Mouse (Mus musculus): ENCODE measurements around the gene Dctn3. TPM values are rescaled to one million over a fixed set of nuclear protein-coding genes. Genes with fewer than 3 reads are reported as not detected.
"Not testable (repeated sequence)": the region's sequence is repeated elsewhere in the genome, so short reads cannot be mapped to it uniquely, and the experiment has no call there.

The Dctn3 gene
- polyA plus RNA-seq, 1 experiment, result 92.6 TPM

- H3K4me1 ChIP-seq (ENCODE audit: control insufficient read depth, insufficient read depth, low read length); H3K36me3 ChIP-seq (ENCODE audit: control insufficient read depth, insufficient read depth, low read length); H3K27ac ChIP-seq (ENCODE audit: insufficient read depth, low read depth, low read length); H3K27me3 ChIP-seq (replicated peaks; ENCODE audit: control insufficient read depth, insufficient read depth, low read length): not testable (repeated sequence)
- DNase-seq, result peak; percentile 83
- H3K4me3 ChIP-seq (ENCODE audit: insufficient read depth, low read depth, low read length), result peak within 1 kb of the TSS; percentile 21; the same call in 1 of the 2 replicates
- peak; percentile 64 for TF ChIP-seq CTCF (conservative IDR thresholded peaks at IDR 0.05; ENCODE audit: insufficient read depth, insufficient read length, low read depth, low read length)
- WGBS, result 35% methylated on average over 33 of the region's 40 CpGs
Observed at GRCm38 (mm10) chr4:41696930-41697841, 25.8 kb downstream of the Dctn3 start, which contains the start of gene Cntfr. Cntfr (minus strand) TSS chr4:41697089.

DNA sequence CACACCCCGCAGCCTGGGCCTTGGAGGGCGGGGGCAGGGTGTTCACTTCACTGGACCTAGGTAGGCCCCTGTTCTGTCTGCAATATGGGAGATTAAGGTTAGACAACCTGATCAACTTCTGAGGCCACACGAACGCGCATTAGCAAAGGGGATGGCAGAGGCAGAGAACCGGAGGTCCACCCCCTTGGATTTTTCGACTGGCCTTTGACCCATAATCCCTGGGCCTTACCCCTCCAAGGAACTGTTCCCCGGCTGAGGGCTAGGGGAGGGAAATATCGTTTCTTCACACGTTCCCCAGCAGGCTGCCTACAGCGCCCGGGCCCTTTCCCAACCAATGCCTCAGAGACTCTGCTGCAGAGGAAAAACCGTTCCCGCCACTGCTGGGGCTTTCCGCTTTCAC, 26.5 kb downstream of the Dctn3 start:
- WGBS, result 46% methylated on average over 15 of the region's 15 CpGs
- H3K4me1 ChIP-seq (ENCODE audit: control insufficient read depth, insufficient read depth, low read length); DNase-seq: not testable (repeated sequence)

DNA sequence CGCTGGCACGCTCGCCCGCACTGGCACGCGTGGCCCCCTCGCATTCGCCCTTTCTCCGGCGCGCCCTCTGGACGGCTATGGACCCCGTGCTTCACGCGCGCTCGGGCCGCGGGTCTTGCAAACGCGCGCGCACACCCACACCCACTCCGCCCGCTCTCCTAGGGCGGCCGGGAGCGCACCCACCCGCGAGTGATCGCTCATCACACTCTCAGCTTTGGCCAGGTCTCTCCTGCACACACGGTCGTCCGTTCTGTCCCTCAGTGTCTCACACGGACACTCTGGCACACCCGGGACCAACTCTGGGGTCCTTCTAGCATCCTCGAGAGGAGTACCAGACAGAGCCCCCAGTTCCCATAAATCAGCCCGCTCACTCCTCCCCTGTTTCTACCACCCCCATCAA, 27.2 kb downstream of the Dctn3 start:
- not testable (repeated sequence) for H3K4me3 ChIP-seq (ENCODE audit: insufficient read depth, low read depth, low read length); H3K36me3 ChIP-seq (ENCODE audit: control insufficient read depth, insufficient read depth, low read length); H3K27ac ChIP-seq (ENCODE audit: insufficient read depth, low read depth, low read length); H3K4me1 ChIP-seq (ENCODE audit: control insufficient read depth, insufficient read depth, low read length); DNase-seq; H3K27me3 ChIP-seq (replicated peaks; ENCODE audit: control insufficient read depth, insufficient read depth, low read length)
- 15% methylated on average over 17 of the region's 38 CpGs for WGBS

More for the DNA sequence above, 26.5 kb downstream of the Dctn3 start:
- H3K36me3 ChIP-seq (ENCODE audit: control insufficient read depth, insufficient read depth, low read length); H3K4me3 ChIP-seq (ENCODE audit: insufficient read depth, low read depth, low read length); H3K27ac ChIP-seq (ENCODE audit: insufficient read depth, low read depth, low read length); H3K27me3 ChIP-seq (replicated peaks; ENCODE audit: control insufficient read depth, insufficient read depth, low read length): not testable (repeated sequence)

DNA sequence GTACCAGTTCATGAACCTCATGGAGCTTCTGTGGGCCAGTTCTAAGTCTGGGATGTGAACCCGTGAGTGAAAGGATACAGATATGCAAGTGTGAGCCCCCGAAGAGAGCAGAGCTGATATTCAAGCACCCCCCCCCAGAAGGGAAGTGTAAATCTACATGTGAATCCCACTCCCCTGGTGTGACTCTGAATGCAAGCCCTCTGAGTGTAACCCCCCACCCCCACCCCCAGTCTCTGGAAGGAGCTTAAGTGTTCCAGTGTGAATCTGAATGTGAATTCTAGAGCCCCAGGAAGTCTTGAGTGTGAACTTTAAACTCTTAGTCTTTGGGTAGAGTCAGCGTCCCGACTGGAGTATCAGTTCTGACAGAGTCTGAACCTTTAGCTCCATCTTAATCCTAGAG, 29.5 kb downstream of the Dctn3 start:
- not testable (repeated sequence) for H3K27me3 ChIP-seq (replicated peaks; ENCODE audit: control insufficient read depth, insufficient read depth, low read length); H3K27ac ChIP-seq (ENCODE audit: insufficient read depth, low read depth, low read length); H3K36me3 ChIP-seq (ENCODE audit: control insufficient read depth, insufficient read depth, low read length); H3K4me1 ChIP-seq (ENCODE audit: control insufficient read depth, insufficient read depth, low read length); DNase-seq; H3K4me3 ChIP-seq (ENCODE audit: insufficient read depth, low read depth, low read length)
- 39% methylated on average over 4 of the region's 4 CpGs for WGBS

DNA sequence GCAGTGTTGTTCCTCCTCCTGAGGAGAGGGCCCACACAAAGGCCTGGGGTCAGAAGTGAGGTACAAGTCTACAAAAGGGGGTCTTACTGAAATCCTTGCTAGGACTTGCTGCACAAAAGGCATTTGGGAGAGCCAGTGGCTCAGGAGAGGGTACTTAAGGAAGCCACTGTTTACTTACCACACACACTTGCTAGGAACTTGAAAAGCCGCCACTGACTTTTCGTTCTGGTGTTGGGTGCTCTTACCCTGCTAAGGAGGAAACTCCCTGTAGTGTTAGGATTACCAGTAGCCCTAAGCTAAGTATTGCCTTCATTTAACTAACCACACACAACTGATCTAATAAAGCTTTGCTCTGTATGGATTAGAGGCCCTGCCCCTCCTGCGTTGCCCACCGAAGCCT, 33.0 kb downstream of the Dctn3 start:
- H3K27me3 ChIP-seq (replicated peaks; ENCODE audit: control insufficient read depth, insufficient read depth, low read length); H3K4me1 ChIP-seq (ENCODE audit: control insufficient read depth, insufficient read depth, low read length); H3K27ac ChIP-seq (ENCODE audit: insufficient read depth, low read depth, low read length); DNase-seq; H3K4me3 ChIP-seq (ENCODE audit: insufficient read depth, low read depth, low read length); H3K36me3 ChIP-seq (ENCODE audit: control insufficient read depth, insufficient read depth, low read length): not testable (repeated sequence)
- WGBS, result no CpG with 5 or more reads among the region's 4 CpGs

- H3K4me3 ChIP-seq (ENCODE audit: insufficient read depth, low read depth, low read length); H3K36me3 ChIP-seq (ENCODE audit: control insufficient read depth, insufficient read depth, low read length); DNase-seq; H3K4me1 ChIP-seq (ENCODE audit: control insufficient read depth, insufficient read depth, low read length); H3K27me3 ChIP-seq (replicated peaks; ENCODE audit: control insufficient read depth, insufficient read depth, low read length); H3K27ac ChIP-seq (ENCODE audit: insufficient read depth, low read depth, low read length): not testable (repeated sequence)
- 88% methylated on average over 1 of the region's 1 CpGs for WGBS
Observed at GRCm38 (mm10) chr4:41688562-41688961, 34.4 kb downstream of the Dctn3 start.

GRCm38 (mm10) chr4:41685882-41686492, 37.0 kb downstream of the Dctn3 start:
- not testable (repeated sequence) for H3K27me3 ChIP-seq (replicated peaks; ENCODE audit: control insufficient read depth, insufficient read depth, low read length)
- 70% methylated on average over 10 of the region's 10 CpGs for WGBS

GRCm38 (mm10) chr4:41684931-41685453, 38.0 kb downstream of the Dctn3 start:
- H3K4me3 ChIP-seq (ENCODE audit: insufficient read depth, low read depth, low read length); H3K27me3 ChIP-seq (replicated peaks; ENCODE audit: control insufficient read depth, insufficient read depth, low read length); H3K36me3 ChIP-seq (ENCODE audit: control insufficient read depth, insufficient read depth, low read length); H3K27ac ChIP-seq (ENCODE audit: insufficient read depth, low read depth, low read length); H3K4me1 ChIP-seq (ENCODE audit: control insufficient read depth, insufficient read depth, low read length); DNase-seq: not testable (repeated sequence)
- WGBS, result 32% methylated on average over 14 of the region's 14 CpGs

More at GRCm38 (mm10) chr4:41685882-41686492, 37.0 kb downstream of the Dctn3 start:
- H3K27ac ChIP-seq (ENCODE audit: insufficient read depth, low read depth, low read length); H3K4me1 ChIP-seq (ENCODE audit: control insufficient read depth, insufficient read depth, low read length); H3K36me3 ChIP-seq (ENCODE audit: control insufficient read depth, insufficient read depth, low read length); H3K4me3 ChIP-seq (ENCODE audit: insufficient read depth, low read depth, low read length); DNase-seq: not testable (repeated sequence)

- DNase-seq; H3K4me3 ChIP-seq (ENCODE audit: insufficient read depth, low read depth, low read length); H3K36me3 ChIP-seq (ENCODE audit: control insufficient read depth, insufficient read depth, low read length); H3K27me3 ChIP-seq (replicated peaks; ENCODE audit: control insufficient read depth, insufficient read depth, low read length); H3K27ac ChIP-seq (ENCODE audit: insufficient read depth, low read depth, low read length); H3K4me1 ChIP-seq (ENCODE audit: control insufficient read depth, insufficient read depth, low read length): not testable (repeated sequence)
- WGBS, result 33% methylated on average over 27 of the region's 27 CpGs
Observed at GRCm38 (mm10) chr4:41684131-41684930, 38.6 kb downstream of the Dctn3 start.

GRCm38 (mm10) chr4:41683303-41683702, 39.7 kb downstream of the Dctn3 start:
- DNase-seq; H3K27me3 ChIP-seq (replicated peaks; ENCODE audit: control insufficient read depth, insufficient read depth, low read length); H3K27ac ChIP-seq (ENCODE audit: insufficient read depth, low read depth, low read length); H3K4me3 ChIP-seq (ENCODE audit: insufficient read depth, low read depth, low read length); H3K4me1 ChIP-seq (ENCODE audit: control insufficient read depth, insufficient read depth, low read length); H3K36me3 ChIP-seq (ENCODE audit: control insufficient read depth, insufficient read depth, low read length): not testable (repeated sequence)
- WGBS, result 26% methylated on average over 4 of the region's 27 CpGs
